In the genomic region with DNA sequence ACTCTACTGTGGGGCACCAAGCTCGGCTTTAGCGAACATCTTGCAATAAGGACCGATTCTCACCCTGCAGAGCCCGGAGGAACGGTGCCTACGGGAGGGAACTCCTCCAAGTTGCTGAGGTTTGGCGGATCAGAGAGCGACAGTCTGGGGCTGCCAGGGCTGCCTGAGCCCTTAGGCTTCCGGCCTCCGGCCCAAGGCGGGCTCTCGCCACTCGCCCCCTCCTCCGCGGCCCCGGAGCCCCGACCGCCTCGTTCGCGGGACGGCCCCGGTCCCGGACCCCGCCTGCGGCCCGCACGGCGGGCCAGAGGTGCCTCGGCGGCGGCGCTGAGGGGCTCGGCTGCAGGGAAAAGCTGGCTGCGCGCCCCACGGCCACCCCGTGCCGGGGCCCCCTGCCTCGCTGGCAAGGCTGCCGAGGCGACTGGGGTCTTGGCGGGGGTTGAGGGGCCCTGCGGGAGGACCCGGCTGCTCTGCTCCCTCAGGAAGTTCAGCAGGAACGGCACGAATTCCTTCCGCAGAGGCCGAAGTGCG, we compare ENCODE assay signal across 8 mouse cellular contexts.
A peak's percentile ranks its signal among the peaks of the same experiment; 100 is the strongest.
DNase-seq lines count a peak whose midpoint lies in the region; ATAC-seq and TF ChIP-seq lines count a peak whose summit lies in the region.

No protein-coding gene starts in this region.

- peak; percentile 11 for ATAC-seq in Patski
- peak; percentile 66; the same call in 1 of the 2 replicates for ATAC-seq in embryonic facial prominence, embryonic 13.5 days (ENCODE audit: insufficient number of reproducible peaks, insufficient read depth, low FRiP score, low TSS enrichment, low read depth)
- peak; percentile 27 for ATAC-seq in hindbrain, postnatal 0 days
- ATAC-seq in megakaryocyte, adult 5-6 weeks (ENCODE audit: poor library complexity, severe bottlenecking), result peak; percentile 24
- ATAC-seq in stomach, embryonic 16.5 days (ENCODE audit: insufficient read depth, low FRiP score), result peak; percentile 31; the same call in 1 of the 2 replicates

- H3K4me3 ChIP-seq in left cerebral cortex, adult 2 months, result peak overlapping the region; percentile 65
- H3K4me3 ChIP-seq in embryonic facial prominence, embryonic 13.5 days, result peak overlapping the region; percentile 98
- H3K4me3 ChIP-seq in hindbrain, postnatal 0 days (ENCODE audit: low read length), result peak overlapping the region; percentile 94
- H3K4me3 ChIP-seq in stomach, embryonic 16.5 days (replicated peaks; ENCODE audit: low read length), result peak overlapping the region; percentile 94

- no peaks in the 10 kb centered on the region for H3K9me3 ChIP-seq in embryonic facial prominence, embryonic 13.5 days
- no peaks in the 10 kb centered on the region for H3K9me3 ChIP-seq in hindbrain, postnatal 0 days (ENCODE audit: low read length)
- H3K9me3 ChIP-seq in stomach, embryonic 16.5 days (replicated peaks; ENCODE audit: control insufficient read depth, low read length), result no peaks in the 10 kb centered on the region

- H3K4me1 ChIP-seq in embryonic facial prominence, embryonic 13.5 days, result peaks cover 34% of the 10 kb centered on the region
- H3K4me1 ChIP-seq in hindbrain, postnatal 0 days (ENCODE audit: insufficient read depth, low read length), result peaks cover 23% of the 10 kb centered on the region
- H3K4me1 ChIP-seq in stomach, embryonic 16.5 days (ENCODE audit: control insufficient read depth, insufficient read depth, low read length), result peaks cover 19% of the 10 kb centered on the region

- peak overlapping the region; percentile 87 for H3K27ac ChIP-seq in left cerebral cortex, adult 2 months
- peak overlapping the region; percentile 94 for H3K27ac ChIP-seq in embryonic facial prominence, embryonic 13.5 days
- H3K27ac ChIP-seq in hindbrain, postnatal 0 days, result peak overlapping the region; percentile 95
- H3K27ac ChIP-seq in stomach, embryonic 16.5 days (ENCODE audit: low read length), result peak overlapping the region; percentile 95

- under 1% methylated on average over 50 of the region's 50 CpGs for WGBS in embryonic facial prominence, embryonic 13.5 days
- under 1% methylated on average over 47 of the region's 50 CpGs for WGBS in hindbrain, postnatal 0 days
- under 1% methylated on average over 50 of the region's 50 CpGs for WGBS in stomach, embryonic 16.5 days

- intact Hi-C loops in left cerebral cortex, adult 2 months (cut with DNase I), result loop anchor here (5.0 kb wide), 1 partner anchor 132 kb away; no protein-coding TSS in a partner anchor

- in situ Hi-C loops in Patski (cut with MboI; ENCODE audit: low pct_unique_long_range_greater_than_20kb), result no loop called here

- peak in 1 of 2 experiments; percentile 21 for DNase-seq in left cerebral cortex, adult 2 months (ENCODE audit: extremely low spot score in 1 of 2, low spot score in 2 of 2)
- DNase-seq in left cerebral cortex, adult 8-10 months (ENCODE audit: low spot score in 2 of 2), result no peak
- DNase-seq in Patski (ENCODE audit: low read depth, low spot score), result peak; percentile 2
- no peak for DNase-seq in hindbrain, postnatal 0 days (ENCODE audit: low spot score)
- DNase-seq in right cerebral cortex, postnatal 36 days (ENCODE audit: low spot score in 2 of 2), result no peak

- POLR2A ChIA-PET in Patski (lab: Charles Lee), result interaction anchor here (0.6 to 1.6 kb wide), 2 partner anchors 8 to 381 kb away, joined by 3 to 4 read pairs; no protein-coding TSS in a partner anchor

- H3K36me3 ChIP-seq in embryonic facial prominence, embryonic 13.5 days, result peaks cover 29% of the 10 kb centered on the region
- peaks cover 22% of the 10 kb centered on the region for H3K36me3 ChIP-seq in hindbrain, postnatal 0 days (ENCODE audit: insufficient read depth, low read length)
- H3K36me3 ChIP-seq in stomach, embryonic 16.5 days (ENCODE audit: control insufficient read depth, insufficient read depth, low read length), result peaks cover 10% of the 10 kb centered on the region; the same call in 1 of the 2 replicates

- peak overlapping the region; percentile 95 for H3K9ac ChIP-seq in embryonic facial prominence, embryonic 13.5 days
- peak overlapping the region; percentile 90 for H3K9ac ChIP-seq in hindbrain, postnatal 0 days (replicated peaks; ENCODE audit: low read length)
- peak overlapping the region; percentile 94 for H3K9ac ChIP-seq in stomach, embryonic 16.5 days (ENCODE audit: low read length)

- H3K27me3 ChIP-seq in Patski, result no peaks in the 10 kb centered on the region
- H3K27me3 ChIP-seq in embryonic facial prominence, embryonic 13.5 days, result no peaks in the 10 kb centered on the region
- no peaks in the 10 kb centered on the region for H3K27me3 ChIP-seq in hindbrain, postnatal 0 days (ENCODE audit: insufficient read depth, low read length)
- H3K27me3 ChIP-seq in stomach, embryonic 16.5 days (ENCODE audit: control insufficient read depth, insufficient read depth, low read length), result no peaks in the 10 kb centered on the region

- no peak for TF ChIP-seq CTCF in left cerebral cortex, adult 2 months (IDR thresholded peaks at IDR 0.05)
- TF ChIP-seq CTCF in Patski (IDR thresholded peaks at IDR 0.05), result no peak
- no peak for TF ChIP-seq CTCF in hindbrain, postnatal 0 days (IDR thresholded peaks at IDR 0.05; ENCODE audit: low read depth)

- peak overlapping the region; percentile 97 for H3K4me2 ChIP-seq in embryonic facial prominence, embryonic 13.5 days
- peak overlapping the region; percentile 98 for H3K4me2 ChIP-seq in hindbrain, postnatal 0 days (ENCODE audit: low read depth, low read length)
- H3K4me2 ChIP-seq in stomach, embryonic 16.5 days (ENCODE audit: low read depth, low read length), result peak overlapping the region; percentile 94

- CTCF ChIA-PET in Patski (lab: Charles Lee), result no interaction called here

Comparison
In these comparisons a context has a peak if more than half of its experiments do, and no peak if none do; other contexts are left out.
1. ATAC-seq: peak in every context shown above with its lines; median percentile 66 in embryonic facial prominence, embryonic 13.5 days; 31 in stomach, embryonic 16.5 days; 27 in hindbrain, postnatal 0 days; 24 in megakaryocyte, adult 5-6 weeks; 11 in Patski.